Mouse (Mus musculus): ENCODE data around the gene Sumo1.

GRCm38 (mm10) chr1:59606479-59606878 is 64.2 kb downstream of the Sumo1 start:
- no peak for TF ChIP-seq HCFC1 (IDR thresholded peaks at IDR 0.05; ENCODE audit: borderline replicate concordance, insufficient read depth, low read length)
- no peak for TF ChIP-seq MAFK (IDR thresholded peaks at IDR 0.05; ENCODE audit: insufficient read depth, low read depth, low read length)
